Mouse (Mus musculus) olfactory bulb, adult 2 months (tissue): ENCODE measurements around the gene Tmem168.

Experiments
- CTCF ChIP-seq: fragments of 200-500 bp; IDR thresholded peaks from 2 replicates; pipeline ENCODE4 v1.5.1; 2012; ENCODE audit warnings: low read depth, mild to moderate bottlenecking, low read length, moderate library complexity; ENCODE audit not compliant: insufficient read depth
- POLR2A ChIP-seq: fragments of 200-500 bp; IDR thresholded peaks from 2 replicates; pipeline ENCODE4 v1.6.1; 2012; ENCODE audit warnings: mild to moderate bottlenecking, low read depth, low read length, moderate library complexity; ENCODE audit not compliant: insufficient read depth

DNA sequence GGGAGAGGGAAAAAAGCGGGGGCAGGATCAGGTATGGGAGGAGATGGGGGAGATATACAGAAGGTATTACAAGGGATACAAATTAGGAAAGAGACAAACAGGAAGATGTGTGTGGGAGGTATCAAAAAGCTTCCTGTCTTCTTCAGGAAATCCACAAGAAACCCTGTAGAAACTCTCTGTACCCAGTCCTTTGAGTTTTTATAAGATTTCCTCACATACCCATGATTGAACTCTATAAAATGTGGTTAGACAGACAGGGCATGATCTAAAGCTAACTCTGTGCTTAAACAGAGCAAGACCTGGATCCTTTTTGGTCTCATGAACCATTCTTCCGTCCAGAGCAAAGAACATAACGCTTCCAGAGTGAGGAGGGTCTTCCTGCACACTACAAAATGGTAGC lies 43.0 kb upstream of the Tmem168 start:
- no peak for TF ChIP-seq POLR2A
- TF ChIP-seq CTCF: no peak
